Mouse (Mus musculus) macrophage (primary cell): Measurements from ENCODE around the gene Usp54. TPM values are rescaled to one million over a fixed set of nuclear protein-coding genes. Genes with fewer than 3 reads are reported as not detected.

ENCODE experiments used
- H3K27ac ChIP-seq: fragments of 350-480 bp; formaldehyde crosslinking; 2 replicates; pipeline ENCODE4 v1.9.0; 2021
- H3K36me3 ChIP-seq: fragments of 350-480 bp; formaldehyde crosslinking; 2 replicates; pipeline ENCODE4 v1.9.0; 2021; ENCODE audit errors: inconsistent target
- H3K4me3 ChIP-seq: fragments of 350-480 bp; formaldehyde crosslinking; 2 replicates; pipeline ENCODE4 v1.9.0; 2021; ENCODE audit errors: inconsistent target
- H3K79me2 ChIP-seq: fragments of 350-480 bp; formaldehyde crosslinking; 2 replicates; pipeline ENCODE4 v1.9.0; 2021; ENCODE audit errors: inconsistent target
- WGBS: methylation state at CpG from one replicate; pipeline ENCODE4 v1.1.7; 2026; ENCODE audit warnings: inconsistent platforms; ENCODE audit not compliant: missing documents; 5-methylcytosine and 5-hydroxymethylcytosine counted together
- polyA plus RNA-seq: library from polyadenylated mRNA; stranded (reverse); fragments of 250-400 nt; gene quantifications from 3 replicates; pipeline ENCODE4 v1.2.4, GENCODE M21; 2018; ENCODE audit warnings: inconsistent platforms

The Usp54 gene
- polyA plus RNA-seq, 1 experiment from 2014 or later = 2.2 TPM

GRCm38 (mm10) chr14:20661661-20662331, 20.9 kb upstream of the Usp54 start:
- Histone ChIP-seq H3K4me3 (peak overlapping the region; percentile 31), H3K27ac (no peak overlapping the region), H3K79me2 (no peaks in the 10 kb centered on the region), H3K36me3 (no peaks in the 10 kb centered on the region)
- whole genome bisulfite sequencing = 65% methylated on average over 17 of the region's 19 CpGs

- H3K27ac ChIP-seq = no peak overlapping the region
- H3K79me2 ChIP-seq = no peaks in the 10 kb centered on the region
- H3K4me3 ChIP-seq = peak overlapping the region; percentile 31
- H3K36me3 ChIP-seq = no peaks in the 10 kb centered on the region
- 3% methylated on average over 52 of the region's 52 CpGs for WGBS
These were observed 20.2 kb upstream of the Usp54 start for GRCm38 (mm10) chr14:20660827-20661660.

GRCm38 (mm10) chr14:20659687-20660086, 18.8 kb upstream of the Usp54 start:
- WGBS = 100% methylated on average over 5 of the region's 7 CpGs
- H3K79me2 ChIP-seq = no peaks in the 10 kb centered on the region
- H3K36me3 ChIP-seq = no peaks in the 10 kb centered on the region
- H3K27ac ChIP-seq = no peak overlapping the region
- no peak overlapping the region for H3K4me3 ChIP-seq

GRCm38 (mm10) chr14:20658902-20659301, 18.0 kb upstream of the Usp54 start:
- Histone ChIP-seq H3K79me2 (no peaks in the 10 kb centered on the region), H3K27ac (no peak overlapping the region), H3K36me3 (no peaks in the 10 kb centered on the region), H3K4me3 (no peak overlapping the region)
- WGBS = 93% methylated on average over 6 of the region's 6 CpGs

GRCm38 (mm10) chr14:20658326-20658725, 17.5 kb upstream of the Usp54 start:
- no peak overlapping the region for H3K4me3 ChIP-seq
- H3K27ac ChIP-seq = no peak overlapping the region
- no peaks in the 10 kb centered on the region for H3K36me3 ChIP-seq
- H3K79me2 ChIP-seq = no peaks in the 10 kb centered on the region

GRCm38 (mm10) chr14:20656361-20656760, 15.5 kb upstream of the Usp54 start, which contains the start of gene Myoz1:
Gene Myoz1 (minus strand): TSS chr14:20656540.
- Histone ChIP-seq H3K36me3 (no peaks in the 10 kb centered on the region), H3K79me2 (no peaks in the 10 kb centered on the region), H3K4me3 (no peak within 1 kb of the TSS), H3K27ac (peak within 1 kb of the TSS; percentile 82)
- 93% methylated on average over 11 of the region's 11 CpGs for WGBS

- peak overlapping the region; percentile 82 for H3K27ac ChIP-seq
- H3K79me2 ChIP-seq = no peaks in the 10 kb centered on the region
- no peaks in the 10 kb centered on the region for H3K36me3 ChIP-seq
- WGBS = 79% methylated on average over 9 of the region's 9 CpGs
- H3K4me3 ChIP-seq = no peak overlapping the region
These were observed 14.9 kb upstream of the Usp54 start for GRCm38 (mm10) chr14:20655731-20656130.

- WGBS = 49% methylated on average over 9 of the region's 9 CpGs
These were observed 14.0 kb upstream of the Usp54 start for GRCm38 (mm10) chr14:20654690-20655421.

GRCm38 (mm10) chr14:20651722-20652256, 10.9 kb upstream of the Usp54 start:
- no peak overlapping the region for H3K27ac ChIP-seq
- H3K4me3 ChIP-seq = no peak overlapping the region
- H3K79me2 ChIP-seq = no peaks in the 10 kb centered on the region
- WGBS = 65% methylated on average over 4 of the region's 4 CpGs
- H3K36me3 ChIP-seq = no peaks in the 10 kb centered on the region

More at GRCm38 (mm10) chr14:20654690-20655421, 14.0 kb upstream of the Usp54 start:
- Histone ChIP-seq H3K4me3 (no peak overlapping the region), H3K79me2 (no peaks in the 10 kb centered on the region), H3K27ac (peak overlapping the region; percentile 82), H3K36me3 (no peaks in the 10 kb centered on the region)

GRCm38 (mm10) chr14:20651000-20651399, 10.1 kb upstream of the Usp54 start:
- H3K4me3 ChIP-seq = no peak overlapping the region
- no peak overlapping the region for H3K27ac ChIP-seq
- no peaks in the 10 kb centered on the region for H3K36me3 ChIP-seq
- 100% methylated on average over 2 of the region's 2 CpGs for WGBS
- H3K79me2 ChIP-seq = no peaks in the 10 kb centered on the region

- Histone ChIP-seq H3K27ac (no peak overlapping the region), H3K79me2 (peaks cover 8% of the 10 kb centered on the region; the same call in 1 of the 2 replicates), H3K4me3 (no peak overlapping the region), H3K36me3 (no peaks in the 10 kb centered on the region)
These were observed 5.5 kb upstream of the Usp54 start for GRCm38 (mm10) chr14:20646381-20646780.

GRCm38 (mm10) chr14:20645547-20645946, 4.7 kb upstream of the Usp54 start:
- Histone ChIP-seq H3K79me2 (peaks cover 10% of the 10 kb centered on the region; the same call in 1 of the 2 replicates), H3K36me3 (no peaks in the 10 kb centered on the region), H3K27ac (no peak overlapping the region), H3K4me3 (no peak overlapping the region)
- 76% methylated on average over 3 of the region's 3 CpGs for WGBS

GRCm38 (mm10) chr14:20641438-20641875, 594 bp upstream of the Usp54 start:
- Histone ChIP-seq H3K79me2 (peaks cover 10% of the 10 kb centered on the region; the same call in 1 of the 2 replicates), H3K27ac (peak overlapping the region; percentile 85), H3K4me3 (peak overlapping the region; percentile 81), H3K36me3 (no peaks in the 10 kb centered on the region)
- 17% methylated on average over 9 of the region's 10 CpGs for WGBS

- peaks cover 10% of the 10 kb centered on the region; the same call in 1 of the 2 replicates for H3K79me2 ChIP-seq
- H3K27ac ChIP-seq = no peak overlapping the region
- no peaks in the 10 kb centered on the region for H3K36me3 ChIP-seq
- H3K4me3 ChIP-seq = peak overlapping the region; percentile 81
- WGBS = 5% methylated on average over 16 of the region's 16 CpGs
These were observed 794 bp downstream of the Usp54 start for GRCm38 (mm10) chr14:20639918-20640619.
